Mouse (Mus musculus) cortical plate, adult 2 months (tissue): ENCODE measurements at regions not wholly inside any gene's neighbourhood (a gene's known extent, or its start where the extent isn't known, plus 50 kb on each side); places are given as distances from the start of the nearest gene placed in this dataset.

Experiments used
- CTCF ChIP-seq: fragments of 200-500 bp; IDR thresholded peaks from 2 replicates; pipeline ENCODE4 v1.5.1; 2011; ENCODE audit warnings: mild to moderate bottlenecking, control low read depth, low read length; ENCODE audit not compliant: insufficient read depth; ENCODE audit errors: extremely low read depth
- POLR2A ChIP-seq: fragments of 200-500 bp; IDR thresholded peaks from 2 replicates; pipeline ENCODE4 v1.6.1; 2011; ENCODE audit warnings: mild to moderate bottlenecking, low read length, control low read depth; ENCODE audit not compliant: insufficient read depth; ENCODE audit errors: extremely low read depth

DNA sequence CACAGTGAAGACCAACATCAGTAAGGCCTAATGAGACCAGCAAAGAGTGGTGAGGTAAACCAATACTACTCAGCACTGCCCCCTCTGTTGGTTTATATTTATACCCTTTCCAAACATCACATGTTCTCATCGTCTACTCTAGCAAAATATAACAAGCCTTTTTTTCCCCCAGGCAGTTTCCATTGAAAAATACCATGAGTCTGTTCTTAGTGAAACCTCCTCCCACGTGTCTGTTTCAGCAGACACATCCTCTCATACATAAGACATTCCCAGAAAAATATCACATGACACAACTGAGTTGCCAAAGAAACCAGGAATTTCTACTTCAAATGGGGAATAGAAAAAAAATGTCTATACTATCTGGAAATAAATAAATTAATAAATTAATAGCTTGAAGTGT lies 366.5 kb downstream of the Sqor start:
- TF ChIP-seq POLR2A (no peak), CTCF (no peak)
